Mouse (Mus musculus) embryonic stem cell, embryonic (primary cell): Measurements from ENCODE around the gene Prtn3.

Source experiments
- CTCF ChIA-PET, 4 experiments: fragments of 300-600 bp in 2 of 4; fragments of 350-600 bp in 2 of 4; sonication (Branson Sonifier 250); formaldehyde crosslinking; loops; one replicate each; lab custom pipeline; 2022; ENCODE audit warnings: inconsistent platforms in 2 of 4; lab: Charles Lee
- POLR2A ChIA-PET, 4 experiments: fragments of 300-600 bp in 2 of 4; fragments of 350-600 bp in 2 of 4; sonication (Branson Sonifier 250); formaldehyde crosslinking; loops; one replicate each; lab custom pipeline; 2022; ENCODE audit warnings: antibody characterized with exemption in 4 of 4, inconsistent platforms in 1 of 4; lab: Charles Lee

The Prtn3 gene

DNA sequence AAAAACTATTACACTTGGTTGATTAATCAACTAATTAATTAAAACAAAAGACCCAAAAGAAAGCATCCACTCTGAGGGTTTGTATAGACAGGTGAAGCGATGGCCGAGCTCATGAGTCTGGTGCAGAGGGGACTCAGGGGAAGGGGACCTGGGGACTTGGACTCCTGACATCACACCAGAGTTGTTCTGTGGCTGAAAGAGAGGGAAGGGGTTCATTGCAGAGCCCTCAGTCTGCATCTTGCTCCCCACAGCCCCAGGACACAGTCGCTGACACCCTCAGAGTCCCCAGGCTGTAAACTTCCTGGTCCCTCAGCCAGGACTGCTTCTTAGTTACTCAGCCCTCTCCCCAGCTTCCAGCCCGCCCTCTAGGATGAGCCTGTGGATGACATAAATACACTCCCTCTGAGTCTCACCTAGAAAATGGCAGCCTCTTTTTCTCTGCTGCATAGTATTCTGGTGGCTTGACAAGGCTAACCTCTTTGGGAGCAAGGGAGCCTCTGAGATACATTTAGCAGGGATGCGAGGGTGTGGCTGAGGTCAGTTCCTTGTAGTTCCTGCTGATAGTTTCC lies 43.3 kb downstream of the Prtn3 start:
- POLR2A ChIA-PET: interaction anchor here (0.6 to 4.0 kb wide), 19 partner anchors 9 to 251 kb away, joined by 3 to 30 read pairs (median 4); partner anchors contain the start of genes Med16 (in 4 of the 4), Ptbp1 (in 1 of the 4) and Wdr18 (in 1 of the 4)
- CTCF ChIA-PET: interaction anchor here in 3 of 4 experiments (0.5 to 1.6 kb wide), 8 partner anchors 9 to 433 kb away, joined by 3 to 4 read pairs (median 3); partner anchors contain the start of genes Arid3a (in 1 of the 3), Plppr3 (in 1 of the 3), Prtn3 (in 1 of the 3) and Wdr18 (in 1 of the 3)

- ChIA-PET POLR2A (interaction anchor here (0.5 to 4.0 kb wide), 9 partner anchors 10 to 250 kb away, joined by 3 to 30 read pairs (median 4); partner anchors contain the start of genes Med16 (in 3 of the 4), Ptbp1 (in 1 of the 4) and Stk11 (in 1 of the 4)), CTCF (interaction anchor here in 1 of 4 experiments (1.2 to 1.6 kb wide), 3 partner anchors 21 to 432 kb away, joined by 3 to 4 read pairs (median 3); no protein-coding TSS in a partner anchor)
These were observed 44.2 kb downstream of the Prtn3 start for GRCm38 (mm10) chr10:79918231-79919078.

DNA sequence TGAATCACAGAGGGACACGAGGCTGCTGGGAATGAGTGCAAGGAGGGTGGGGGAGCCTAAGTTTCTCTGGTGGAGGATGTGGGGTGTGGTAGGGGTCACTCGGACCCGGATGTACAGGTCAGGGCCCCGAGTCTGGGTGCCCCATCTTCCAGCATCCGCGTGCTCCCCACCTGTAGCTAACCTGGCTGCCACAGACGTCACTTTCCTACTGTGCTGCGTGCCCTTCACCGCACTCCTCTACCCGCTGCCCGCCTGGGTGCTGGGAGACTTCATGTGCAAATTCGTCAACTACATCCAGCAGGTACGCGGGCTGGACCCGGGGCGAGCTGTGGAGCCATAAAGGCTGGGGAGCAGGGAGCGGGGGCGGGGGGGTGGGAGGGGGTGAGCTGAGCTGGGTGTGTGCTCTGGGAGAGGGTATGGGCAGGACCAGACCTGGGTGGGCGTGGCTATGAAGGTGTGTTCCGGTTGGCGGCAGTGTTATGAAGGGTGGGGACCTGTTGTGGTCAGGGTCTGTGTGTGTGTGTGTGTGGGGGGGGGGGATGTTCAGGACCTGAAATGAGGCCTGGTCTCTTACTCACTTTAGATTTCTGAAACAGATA lies 45.1 kb downstream of the Prtn3 start:
- POLR2A ChIA-PET: interaction anchor here in 3 of 4 experiments (0.5 to 5.0 kb wide), 8 partner anchors 11 to 249 kb away, joined by 3 to 30 read pairs (median 5); partner anchors contain the start of genes Med16 (in 2 of the 3) and Wdr18 (in 1 of the 3)
- CTCF ChIA-PET: interaction anchor here in 1 of 4 experiments (0.8 to 1.0 kb wide), 2 partner anchors 37 to 245 kb away, joined by 3 read pairs; no protein-coding TSS in a partner anchor

DNA sequence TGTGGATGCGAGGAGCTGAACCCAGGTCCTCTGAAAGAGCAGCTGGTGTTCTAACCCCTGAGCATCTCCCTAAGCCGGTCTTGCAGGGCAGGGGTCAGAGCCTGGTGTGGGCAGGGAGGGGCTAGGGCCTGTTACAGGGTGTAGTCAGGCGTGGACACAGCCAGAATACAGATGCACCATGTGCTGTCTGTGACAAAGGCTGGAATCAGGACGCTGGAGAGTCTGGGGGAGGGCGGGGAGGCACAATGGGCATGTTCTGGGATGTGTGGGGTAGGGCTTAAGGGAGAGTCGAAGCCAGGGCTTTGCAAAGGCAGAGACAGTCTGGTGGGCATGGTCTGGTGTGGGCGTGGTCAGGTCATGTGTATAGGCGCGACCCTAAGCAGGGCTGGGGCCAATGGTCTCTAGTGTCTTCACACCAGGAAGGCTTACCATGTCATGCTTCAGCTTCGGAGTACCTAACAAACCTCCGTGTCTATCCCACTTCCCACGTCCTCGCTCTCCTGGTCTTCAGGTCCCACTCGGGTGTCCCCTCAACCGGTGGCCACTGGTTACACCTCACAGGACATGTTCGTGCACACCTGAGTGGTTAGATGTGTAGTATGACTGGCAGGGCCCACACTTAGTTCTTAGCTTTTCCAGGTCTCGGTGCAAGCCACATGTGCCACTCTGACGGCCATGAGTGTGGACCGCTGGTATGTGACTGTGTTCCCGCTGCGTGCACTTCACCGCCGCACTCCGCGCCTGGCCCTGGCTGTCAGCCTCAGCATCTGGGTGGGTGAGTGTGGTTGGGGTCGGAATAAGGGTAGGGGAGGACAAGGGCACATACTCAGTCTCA lies 46.0 kb downstream of the Prtn3 start:
- POLR2A ChIA-PET: interaction anchor here in 3 of 4 experiments (0.6 to 5.0 kb wide), 10 partner anchors 11 to 407 kb away, joined by 3 to 28 read pairs (median 4); partner anchors contain the start of genes Med16 (in 2 of the 3) and Wdr18 (in 1 of the 3)
- CTCF ChIA-PET: interaction anchor here in 3 of 4 experiments (0.5 to 1.0 kb wide), 4 partner anchors 37 to 244 kb away, joined by 3 to 4 read pairs (median 4); no protein-coding TSS in a partner anchor

- ChIA-PET POLR2A (interaction anchor here (0.5 to 5.0 kb wide), 10 partner anchors 9 to 300 kb away, joined by 3 to 28 read pairs (median 4); partner anchors contain the start of genes Med16 (in 3 of the 4), Ptbp1 (in 1 of the 4) and Wdr18 (in 1 of the 4)), CTCF (interaction anchor here in 3 of 4 experiments (0.5 to 1.3 kb wide), 3 partner anchors 66 to 141 kb away, joined by 3 to 4 read pairs (median 4); no protein-coding TSS in a partner anchor)
These were observed 46.8 kb downstream of the Prtn3 start, which contains the start of gene R3hdm4 for GRCm38 (mm10) chr10:79920958-79921535. Gene R3hdm4, minus strand, starts transcription at chr10:79921208.

- CTCF ChIA-PET: interaction anchor here in 2 of 4 experiments (1.0 to 1.3 kb wide), 2 partner anchors 86 to 141 kb away, joined by 3 to 4 read pairs; no protein-coding TSS in a partner anchor
These were observed 47.3 kb downstream of the Prtn3 start for GRCm38 (mm10) chr10:79921572-79921971.

DNA sequence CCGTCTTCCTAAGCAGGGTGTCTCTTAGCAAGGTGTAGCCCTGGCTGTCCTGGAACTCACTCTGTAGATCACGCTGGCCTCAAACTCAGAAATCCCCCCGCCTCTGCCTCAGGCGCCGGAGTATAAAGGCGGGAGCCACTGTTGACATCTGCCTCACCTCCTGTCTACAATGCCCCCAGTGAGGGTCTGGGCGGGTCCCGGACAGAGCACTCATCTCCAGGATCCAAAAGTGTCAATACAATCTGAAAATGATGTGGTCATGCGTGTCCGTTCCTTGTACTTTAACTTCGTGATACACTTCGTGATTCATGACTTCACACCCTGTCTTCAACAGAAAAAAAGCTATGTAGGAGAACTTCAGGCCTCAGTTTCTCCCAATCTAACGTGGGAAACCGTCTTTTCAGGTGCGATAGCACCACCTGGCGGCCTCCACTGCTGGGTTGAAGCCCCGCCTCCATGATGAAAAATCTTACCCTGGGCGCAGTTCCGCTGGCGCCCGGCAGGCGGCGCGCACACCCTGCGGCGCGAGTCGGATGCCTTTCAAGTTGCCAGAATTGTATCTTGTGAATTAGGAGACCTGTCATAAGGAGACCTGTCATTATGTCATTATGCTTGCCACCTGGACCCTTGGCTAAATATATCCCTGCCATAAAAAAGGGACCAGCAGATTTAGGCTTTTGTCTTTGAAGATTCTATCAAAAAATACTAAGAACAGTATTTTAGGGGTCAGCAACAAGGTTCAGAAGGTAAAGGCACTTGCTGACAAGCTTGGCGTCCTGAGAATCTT lies 50.9 kb downstream of the Prtn3 start:
- CTCF ChIA-PET: interaction anchor here (0.6 to 4.4 kb wide), 37 partner anchors 8 to 336 kb away, joined by 3 to 25 read pairs (median 4); partner anchors contain the start of genes Med16 (in 2 of the 4), Wdr18 (in 2 of the 4), Bsg (in 1 of the 4) and Cirbp (in 1 of the 4)
- POLR2A ChIA-PET: interaction anchor here in 3 of 4 experiments (0.6 to 3.3 kb wide), 24 partner anchors 13 to 449 kb away, joined by 3 to 20 read pairs (median 4); partner anchors contain the start of genes Med16 (in 3 of the 3), Wdr18 (in 2 of the 3) and Ptbp1 (in 1 of the 3)

More at GRCm38 (mm10) chr10:79921572-79921971, 47.3 kb downstream of the Prtn3 start:
- POLR2A ChIA-PET: interaction anchor here (0.5 to 5.0 kb wide), 8 partner anchors 10 to 299 kb away, joined by 3 to 28 read pairs (median 4); partner anchors contain the start of genes Med16 (in 2 of the 4), Ptbp1 (in 1 of the 4) and Wdr18 (in 1 of the 4)

GRCm38 (mm10) chr10:79925785-79926490 lies 51.7 kb downstream of the Prtn3 start:
- CTCF ChIA-PET: interaction anchor here (0.6 to 4.4 kb wide), 44 partner anchors 9 to 1355 kb away, joined by 3 to 25 read pairs (median 3); partner anchors contain the start of genes Wdr18 (in 3 of the 4), Med16 (in 2 of the 4), Bsg (in 1 of the 4) and Cirbp (in 1 of the 4)
- POLR2A ChIA-PET: interaction anchor here in 3 of 4 experiments (0.6 to 3.3 kb wide), 40 partner anchors 13 to 1627 kb away, joined by 3 to 20 read pairs (median 4); partner anchors contain the start of genes Med16 (in 2 of the 3), Ptbp1 (in 2 of the 3), Tmem259 (in 2 of the 3) and Wdr18 (in 2 of the 3)

- POLR2A ChIA-PET: interaction anchor here in 3 of 4 experiments (0.6 to 3.3 kb wide), 35 partner anchors 12 to 538 kb away, joined by 3 to 20 read pairs (median 4); partner anchors contain the start of genes Med16 (in 2 of the 3), Ptbp1 (in 2 of the 3), Tmem259 (in 2 of the 3) and Wdr18 (in 2 of the 3)
- CTCF ChIA-PET: interaction anchor here (0.6 to 4.4 kb wide), 33 partner anchors 10 to 1356 kb away, joined by 3 to 25 read pairs (median 3); partner anchors contain the start of genes Wdr18 (in 3 of the 4), Med16 (in 2 of the 4), Cirbp (in 1 of the 4) and Dazap1 (in 1 of the 4)
These were observed 52.4 kb downstream of the Prtn3 start, which contains the start of gene Arid3a for GRCm38 (mm10) chr10:79926491-79927323. Gene Arid3a, plus strand, starts transcription at chr10:79927043.

DNA sequence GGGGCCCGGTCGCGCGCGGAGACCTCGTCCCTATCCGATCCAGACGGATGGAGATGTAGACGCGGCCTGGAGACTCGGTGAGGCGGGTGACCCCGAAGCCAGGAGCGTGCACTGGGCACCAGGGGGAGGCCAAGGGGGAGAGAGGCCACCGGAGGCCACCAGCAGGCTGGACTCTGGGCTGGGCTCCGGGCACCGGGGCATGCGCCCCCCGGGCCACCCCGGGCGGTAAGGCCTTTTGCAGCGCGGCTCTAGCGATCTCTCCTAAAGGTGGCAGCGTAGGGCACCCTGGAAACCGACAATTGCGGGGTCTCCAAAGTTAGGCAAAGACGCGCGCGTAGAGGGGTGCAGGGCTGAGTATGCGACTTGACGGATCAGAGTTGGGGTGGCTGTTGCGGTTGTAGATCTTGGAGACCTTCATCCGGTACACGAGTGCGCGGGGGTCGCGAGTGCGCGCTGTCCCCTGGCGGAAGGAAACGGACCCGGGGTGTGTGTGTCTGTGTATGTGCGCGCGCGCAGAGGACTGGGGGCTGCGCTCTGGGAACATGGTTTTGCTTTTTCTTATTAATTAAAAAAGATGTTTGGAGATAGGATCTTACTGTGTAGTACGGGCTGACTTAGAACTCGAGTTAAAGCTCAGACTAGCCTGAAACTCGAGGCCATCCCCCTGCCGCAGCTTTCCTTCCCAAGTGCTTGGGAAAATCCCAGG lies 53.2 kb downstream of the Prtn3 start:
- ChIA-PET POLR2A (interaction anchor here in 3 of 4 experiments (0.6 to 2.8 kb wide), 25 partner anchors 11 to 1618 kb away, joined by 3 to 16 read pairs (median 4); partner anchors contain the start of genes Med16 (in 2 of the 3), Kiss1r (in 1 of the 3), Mum1 (in 1 of the 3) and Stk11 (in 1 of the 3)), CTCF (interaction anchor here (0.6 to 3.4 kb wide), 10 partner anchors 11 to 710 kb away, joined by 3 to 19 read pairs (median 3); no protein-coding TSS in a partner anchor)

DNA sequence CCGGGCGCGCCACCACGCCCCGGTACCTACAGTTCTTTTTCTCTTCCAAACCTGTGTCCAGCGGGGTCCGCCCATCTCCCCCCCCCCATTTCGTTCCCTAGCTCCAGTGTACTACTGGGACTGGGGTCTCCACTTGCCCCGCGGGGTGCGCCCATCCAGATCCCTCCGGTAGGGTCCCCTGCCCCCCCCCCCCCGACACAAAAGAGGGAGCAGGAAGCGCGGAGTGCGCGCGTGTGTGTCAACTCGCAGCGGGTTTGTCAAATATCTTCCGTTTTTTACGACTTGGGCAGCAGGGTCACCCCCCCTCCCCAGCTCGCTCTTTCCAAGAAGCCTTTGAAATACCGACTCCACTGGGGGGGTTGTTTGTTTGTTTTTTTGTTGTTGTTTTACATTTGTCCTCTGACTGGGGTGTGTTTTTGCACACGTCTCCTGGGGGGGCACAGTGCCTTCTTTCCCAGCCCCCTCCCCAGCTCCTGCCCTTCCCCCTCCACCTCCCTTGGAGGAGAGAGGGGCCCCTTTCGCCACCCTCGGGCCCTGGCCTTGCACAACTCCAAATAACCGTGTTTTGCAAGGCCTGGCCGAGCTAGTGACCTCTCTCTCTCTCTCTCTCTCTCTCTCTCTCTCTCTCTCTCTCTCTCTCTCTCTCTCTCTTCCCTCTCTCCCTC lies 53.9 kb downstream of the Prtn3 start:
- ChIA-PET POLR2A (interaction anchor here in 3 of 4 experiments (0.6 to 2.8 kb wide), 25 partner anchors 10 to 1618 kb away, joined by 3 to 16 read pairs (median 4); partner anchors contain the start of genes Med16 (in 2 of the 3), Atp8b3 (in 1 of the 3), Kiss1r (in 1 of the 3) and Mum1 (in 1 of the 3)), CTCF (interaction anchor here in 3 of 4 experiments (0.6 to 1.2 kb wide), 14 partner anchors 12 to 710 kb away, joined by 3 to 18 read pairs (median 4); no protein-coding TSS in a partner anchor)
